Mouse (Mus musculus): Measurements from ENCODE around the gene Zkscan2. TPM values are rescaled to one million over a fixed set of nuclear protein-coding genes. Genes with fewer than 3 reads are reported as not detected.

Zkscan2 gene
- polyA plus RNA-seq, 1 experiment, result 0.15 TPM

DNA sequence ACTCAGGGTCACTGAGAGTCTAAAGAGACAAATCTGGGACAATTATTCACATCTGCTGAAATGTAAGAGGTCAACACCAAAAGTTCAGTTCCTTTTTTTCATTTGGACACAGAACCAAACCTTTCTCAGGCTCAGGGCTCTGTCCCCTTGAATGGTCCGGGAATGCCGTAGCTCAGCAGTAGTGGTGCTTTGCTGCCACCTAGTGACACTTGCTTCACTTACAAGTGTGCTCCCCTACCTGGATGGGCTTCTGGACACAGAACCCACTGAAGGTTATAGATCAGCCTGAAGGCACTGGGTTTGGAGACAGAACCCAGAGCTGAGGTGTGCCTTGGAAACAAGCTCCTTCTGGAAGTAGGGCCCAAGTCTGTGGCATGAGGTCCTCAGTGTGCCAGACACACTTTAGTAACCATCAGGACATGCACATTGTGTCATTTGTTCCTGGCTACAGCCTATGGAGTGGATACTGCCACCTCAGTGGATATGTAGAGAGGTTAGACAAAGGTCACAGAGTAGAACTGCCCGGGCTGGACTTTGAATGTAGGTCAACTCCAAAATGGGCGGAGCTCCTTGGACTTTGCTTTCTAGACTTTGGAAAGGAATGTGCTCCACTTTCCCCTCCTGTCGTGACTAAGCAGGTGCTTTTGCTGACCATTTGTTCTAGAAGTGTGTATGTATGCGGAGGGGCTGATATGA lies 34.4 kb downstream of the Zkscan2 start:
- WGBS, result 23% methylated on average over 6 of the region's 6 CpGs
- Histone ChIP-seq H3K4me1 (ENCODE audit: control insufficient read depth, insufficient read depth, low read length) (no peaks in the 10 kb centered on the region), H3K4me3 (replicated peaks; ENCODE audit: extremely low read depth, low read depth, low read length) (no peak overlapping the region)
- peak; percentile 63 for DNase-seq
- TF ChIP-seq CTCF (IDR thresholded peaks at IDR 0.05; ENCODE audit: insufficient read depth, low read length) (peak; percentile 99), POLR2A (IDR thresholded peaks at IDR 0.05; ENCODE audit: borderline replicate concordance, extremely low read depth, low read depth, low read length) (no peak)

DNA sequence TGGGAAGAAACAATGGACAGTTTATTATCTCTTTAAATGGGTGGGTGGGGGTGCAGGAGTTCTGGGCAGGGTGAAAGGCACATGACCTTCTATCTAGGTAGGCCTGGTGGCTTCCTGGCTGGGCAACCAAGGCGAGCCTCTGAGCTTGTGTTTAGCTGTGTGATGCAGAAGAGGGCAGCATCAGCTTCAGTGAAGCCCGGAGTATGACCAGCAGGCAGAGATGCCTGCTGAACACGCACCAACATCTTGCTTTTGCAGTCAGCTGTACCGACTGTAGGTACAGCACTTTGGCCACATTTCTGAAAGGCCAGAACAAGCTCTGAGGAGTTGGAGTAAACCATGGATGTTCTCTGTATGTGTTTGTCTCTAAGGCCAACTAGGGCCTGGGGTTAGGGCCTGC lies 36.7 kb downstream of the Zkscan2 start:
- Histone ChIP-seq H3K4me3 (replicated peaks; ENCODE audit: extremely low read depth, low read depth, low read length) (no peak overlapping the region), H3K4me1 (ENCODE audit: control insufficient read depth, insufficient read depth, low read length) (no peaks in the 10 kb centered on the region)
- DNase-seq, result no peak
- TF ChIP-seq CTCF (IDR thresholded peaks at IDR 0.05; ENCODE audit: insufficient read depth, low read length) (no peak), POLR2A (IDR thresholded peaks at IDR 0.05; ENCODE audit: borderline replicate concordance, extremely low read depth, low read depth, low read length) (no peak)
- WGBS, result 71% methylated on average over 4 of the region's 4 CpGs

DNA sequence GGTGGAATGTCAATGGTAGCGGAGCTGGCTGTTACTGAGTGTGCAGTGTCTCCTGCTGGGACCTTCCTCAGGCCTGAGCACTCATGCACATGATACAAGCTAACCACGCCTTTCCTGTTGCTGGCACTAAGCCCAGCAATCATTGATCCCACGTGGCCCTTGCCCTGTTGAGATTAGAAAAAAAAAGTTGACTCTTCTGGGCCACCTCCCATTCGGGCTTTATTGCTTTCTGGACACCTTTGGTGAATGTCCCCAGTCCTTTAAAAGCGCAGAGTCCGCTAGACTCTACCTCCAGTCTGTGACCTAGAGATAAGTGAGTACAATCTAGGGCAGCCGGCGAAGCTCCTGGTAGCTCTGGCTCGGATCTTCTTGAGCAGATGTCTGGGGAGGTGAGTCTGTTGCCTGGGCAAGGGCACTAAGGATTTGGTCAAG lies 38.2 kb downstream of the Zkscan2 start, which contains the start of gene Aqp8:
Aqp8 (plus strand) TSS at position 222 of the 432 bp plus-strand sequence.
- WGBS, result 52% methylated on average over 9 of the region's 9 CpGs
- peak; percentile 21 for DNase-seq
- Histone ChIP-seq H3K4me1 (ENCODE audit: control insufficient read depth, insufficient read depth, low read length) (no peaks in the 10 kb centered on the region), H3K4me3 (replicated peaks; ENCODE audit: extremely low read depth, low read depth, low read length) (no peak within 1 kb of the TSS)
- TF ChIP-seq POLR2A (IDR thresholded peaks at IDR 0.05; ENCODE audit: borderline replicate concordance, extremely low read depth, low read depth, low read length) (no peak), CTCF (IDR thresholded peaks at IDR 0.05; ENCODE audit: insufficient read depth, low read length) (no peak)

DNA sequence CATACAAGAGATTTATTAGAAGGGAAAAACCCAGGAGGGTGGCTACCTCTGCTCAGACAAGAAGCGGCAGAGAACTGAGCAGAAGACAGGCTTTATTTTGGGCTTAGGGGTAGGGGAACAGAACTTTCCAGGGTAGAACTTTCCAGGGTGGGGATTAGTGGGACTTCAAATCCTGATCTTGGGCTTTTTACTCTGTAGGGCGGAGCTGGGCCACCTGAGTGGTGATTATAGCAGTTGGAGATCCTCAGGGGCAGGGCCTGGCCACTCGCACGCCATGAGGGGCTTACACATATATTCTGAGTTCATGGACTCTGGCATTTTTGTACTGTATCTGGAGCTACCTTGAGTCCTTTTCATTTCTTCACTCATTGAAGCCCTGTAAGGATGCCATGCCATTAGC lies 38.9 kb downstream of the Zkscan2 start:
- Histone ChIP-seq H3K4me1 (ENCODE audit: control insufficient read depth, insufficient read depth, low read length) (no peaks in the 10 kb centered on the region), H3K4me3 (replicated peaks; ENCODE audit: extremely low read depth, low read depth, low read length) (no peak overlapping the region)
- 95% methylated on average over 4 of the region's 4 CpGs for WGBS
- DNase-seq, result no peak
- no peak for TF ChIP-seq CTCF (IDR thresholded peaks at IDR 0.05; ENCODE audit: insufficient read depth, low read length)
- TF ChIP-seq POLR2A (IDR thresholded peaks at IDR 0.05; ENCODE audit: borderline replicate concordance, extremely low read depth, low read depth, low read length), result no peak

DNA sequence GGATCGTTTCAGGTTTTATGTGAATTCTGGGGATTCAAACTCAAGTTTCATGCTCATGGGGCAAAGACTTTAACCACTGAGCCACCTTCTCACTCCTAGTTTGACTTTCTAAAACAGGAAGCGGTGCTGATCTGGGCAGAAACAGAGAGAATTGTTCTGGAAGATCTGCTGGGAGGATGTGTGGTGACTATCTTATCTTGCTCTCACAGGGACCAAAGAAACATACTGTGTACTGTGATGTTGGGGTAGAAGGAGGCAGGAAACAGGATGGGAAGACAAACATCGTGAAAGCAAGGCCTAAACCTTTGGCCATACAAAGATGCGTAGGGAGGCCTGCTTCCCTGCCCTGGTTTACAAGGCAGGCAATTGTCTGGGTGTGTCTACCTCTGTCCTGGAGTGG lies 41.0 kb downstream of the Zkscan2 start:
- TF ChIP-seq POLR2A (IDR thresholded peaks at IDR 0.05; ENCODE audit: borderline replicate concordance, extremely low read depth, low read depth, low read length) (no peak), CTCF (IDR thresholded peaks at IDR 0.05; ENCODE audit: insufficient read depth, low read length) (no peak)

DNA sequence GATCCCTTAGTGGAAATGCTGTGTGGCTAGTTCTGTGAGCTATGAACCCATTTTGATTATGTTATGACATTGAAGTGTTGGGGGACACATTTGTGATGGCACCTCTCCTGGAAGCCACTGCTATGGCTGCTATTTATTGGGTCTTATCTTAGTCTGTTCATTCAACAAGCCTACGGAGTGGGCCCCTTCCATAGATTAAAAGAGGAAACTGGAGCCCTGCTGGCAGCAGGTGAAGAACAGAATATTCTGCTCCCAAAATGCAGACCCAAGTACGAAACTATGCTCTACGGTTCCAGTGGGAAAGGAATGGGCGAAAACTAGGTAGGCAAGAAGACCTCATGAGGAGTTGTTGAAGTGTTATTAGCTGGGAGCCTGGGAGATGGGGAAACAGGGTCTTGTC lies 41.9 kb downstream of the Zkscan2 start:
- TF ChIP-seq CTCF (IDR thresholded peaks at IDR 0.05; ENCODE audit: insufficient read depth, low read length) (no peak), POLR2A (IDR thresholded peaks at IDR 0.05; ENCODE audit: borderline replicate concordance, extremely low read depth, low read depth, low read length) (no peak)
- no peaks in the 10 kb centered on the region for H3K4me1 ChIP-seq (ENCODE audit: control insufficient read depth, insufficient read depth, low read length)
- WGBS, result 85% methylated on average over 4 of the region's 4 CpGs
- no peak overlapping the region for H3K4me3 ChIP-seq (replicated peaks; ENCODE audit: extremely low read depth, low read depth, low read length)
- DNase-seq, result no peak

More for the DNA sequence above, 41.0 kb downstream of the Zkscan2 start:
- DNase-seq, result no peak
- H3K4me1 ChIP-seq (ENCODE audit: control insufficient read depth, insufficient read depth, low read length), result no peaks in the 10 kb centered on the region
- no peak overlapping the region for H3K4me3 ChIP-seq (replicated peaks; ENCODE audit: extremely low read depth, low read depth, low read length)
- 62% methylated on average over 4 of the region's 4 CpGs for WGBS

DNA sequence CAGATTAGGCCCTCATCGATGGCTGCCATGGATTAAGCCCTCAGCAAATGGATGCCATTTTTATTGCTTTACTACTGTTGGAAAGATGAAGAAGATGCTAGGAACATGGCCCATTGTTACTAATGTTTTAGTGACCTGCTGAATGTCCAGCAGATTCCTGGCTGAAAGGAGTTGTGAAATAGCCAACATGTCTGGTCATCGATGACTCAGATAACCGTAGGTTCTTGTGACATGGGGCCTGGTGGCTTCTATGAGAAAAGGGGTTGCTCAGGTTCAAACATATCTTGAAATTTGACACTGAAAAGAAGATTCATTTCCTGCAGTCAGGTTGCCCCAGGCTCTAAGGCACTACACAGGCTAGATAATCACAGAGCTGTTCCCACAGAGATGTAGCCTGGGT lies 45.2 kb downstream of the Zkscan2 start:
- WGBS, result 88% methylated on average over 3 of the region's 3 CpGs

DNA sequence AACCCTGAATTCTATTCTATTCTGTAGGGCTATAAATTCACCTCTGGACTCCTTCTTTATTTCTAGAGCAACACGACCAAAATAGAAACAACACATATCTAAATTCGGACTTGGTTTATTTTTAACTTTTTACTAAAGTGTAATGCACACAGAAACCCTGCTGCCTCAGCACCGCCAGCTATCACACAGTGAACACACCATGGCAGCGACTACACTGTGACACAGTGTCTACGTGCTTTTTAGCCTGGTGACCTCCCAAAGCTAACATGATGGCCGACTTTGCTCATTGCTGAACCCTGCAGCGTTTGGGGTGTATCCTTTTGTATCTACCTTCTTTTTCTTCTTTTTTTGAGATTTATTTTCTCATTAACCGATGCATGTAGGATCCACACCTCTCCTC lies 47.2 kb downstream of the Zkscan2 start:
- no peak for TF ChIP-seq POLR2A (IDR thresholded peaks at IDR 0.05; ENCODE audit: borderline replicate concordance, extremely low read depth, low read depth, low read length)
- no peak for TF ChIP-seq CTCF (IDR thresholded peaks at IDR 0.05; ENCODE audit: insufficient read depth, low read length)
- 74% methylated on average over 8 of the region's 8 CpGs for whole genome bisulfite sequencing
- no peaks in the 10 kb centered on the region for H3K4me1 ChIP-seq (ENCODE audit: control insufficient read depth, insufficient read depth, low read length)
- no peak for DNase-seq
- no peak overlapping the region for H3K4me3 ChIP-seq (replicated peaks; ENCODE audit: extremely low read depth, low read depth, low read length)

More for the DNA sequence above, 45.2 kb downstream of the Zkscan2 start:
- no peak for DNase-seq
- no peak for TF ChIP-seq CTCF (IDR thresholded peaks at IDR 0.05; ENCODE audit: insufficient read depth, low read length)
- TF ChIP-seq POLR2A (IDR thresholded peaks at IDR 0.05; ENCODE audit: borderline replicate concordance, extremely low read depth, low read depth, low read length), result no peak
- Histone ChIP-seq H3K4me1 (ENCODE audit: control insufficient read depth, insufficient read depth, low read length) (no peaks in the 10 kb centered on the region), H3K4me3 (replicated peaks; ENCODE audit: extremely low read depth, low read depth, low read length) (no peak overlapping the region)

DNA sequence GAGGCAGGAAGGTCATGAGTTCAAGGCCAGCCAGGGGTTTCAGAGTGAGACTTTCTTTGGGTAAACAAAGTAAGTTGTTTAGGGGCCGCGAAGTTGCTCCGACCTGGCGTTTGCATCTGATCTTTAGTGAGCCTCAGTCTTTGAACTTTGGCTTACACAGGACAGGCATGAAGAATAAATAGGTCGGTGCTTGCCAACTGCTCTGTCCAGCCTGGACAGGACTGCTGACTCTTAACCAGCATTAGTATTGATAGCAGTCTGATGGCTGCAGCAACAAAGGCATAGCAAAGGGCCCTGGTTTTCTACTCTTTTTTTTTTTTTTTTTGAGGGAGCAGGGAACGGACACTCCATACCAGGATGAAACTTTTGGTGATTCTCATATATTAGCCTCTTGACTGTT lies 47.7 kb downstream of the Zkscan2 start:
- 40% methylated on average over 6 of the region's 6 CpGs for WGBS
- H3K4me3 ChIP-seq (replicated peaks; ENCODE audit: extremely low read depth, low read depth, low read length), result no peak overlapping the region
- TF ChIP-seq CTCF (IDR thresholded peaks at IDR 0.05; ENCODE audit: insufficient read depth, low read length) (no peak), POLR2A (IDR thresholded peaks at IDR 0.05; ENCODE audit: borderline replicate concordance, extremely low read depth, low read depth, low read length) (no peak)
- H3K4me1 ChIP-seq (ENCODE audit: control insufficient read depth, insufficient read depth, low read length), result no peaks in the 10 kb centered on the region
- DNase-seq, result no peak

DNA sequence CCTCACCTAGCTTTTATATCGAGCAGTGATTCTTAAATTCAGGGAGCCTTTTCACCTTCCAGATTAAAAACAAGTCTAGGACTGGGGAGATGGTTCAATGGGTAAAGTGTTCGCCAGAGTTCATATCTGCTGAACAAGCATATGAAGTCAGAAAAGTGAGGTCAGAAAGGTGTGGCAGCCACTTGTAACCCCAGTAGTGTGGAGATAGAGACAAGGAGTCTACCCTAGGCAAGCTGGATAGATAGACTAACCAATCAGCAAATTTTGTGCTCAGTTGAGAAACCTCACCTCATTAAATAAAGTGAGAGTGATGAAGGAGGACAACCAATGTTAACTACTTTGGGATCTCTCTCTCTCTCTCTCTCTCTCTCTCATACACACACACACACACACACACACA lies 49.7 kb downstream of the Zkscan2 start:
- WGBS, result 82% methylated on average over 2 of the region's 2 CpGs
- Histone ChIP-seq H3K4me3 (replicated peaks; ENCODE audit: extremely low read depth, low read depth, low read length) (no peak overlapping the region), H3K4me1 (ENCODE audit: control insufficient read depth, insufficient read depth, low read length) (no peaks in the 10 kb centered on the region)
- no peak for DNase-seq
- TF ChIP-seq CTCF (IDR thresholded peaks at IDR 0.05; ENCODE audit: insufficient read depth, low read length), result no peak
- TF ChIP-seq POLR2A (IDR thresholded peaks at IDR 0.05; ENCODE audit: borderline replicate concordance, extremely low read depth, low read depth, low read length), result no peak
